Mouse (Mus musculus) embryonic facial prominence, embryonic 13.5 days (tissue): ENCODE results near the gene 4933424G06Rik. TPM values are rescaled to one million over a fixed set of nuclear protein-coding genes. Genes with fewer than 3 reads are reported as not detected.

ENCODE experiments used
- ATAC-seq: fragments of 200-750 bp; cut with Nextera tagmentation; 2 replicates; pipeline ENCODE4 v1.8.0; 2017; ENCODE audit warnings: low read depth; ENCODE audit not compliant: insufficient number of reproducible peaks, insufficient read depth, low FRiP score, low TSS enrichment
- H3K27ac ChIP-seq: fragments of 300-500 bp; sonication (generic); 2 replicates; pipeline ENCODE4 v1.5.1; 2015; ENCODE audit warnings: moderate library complexity, mild to moderate bottlenecking, inconsistent platforms
- H3K27me3 ChIP-seq: fragments of 300-500 bp; sonication (generic); 2 replicates; pipeline ENCODE4 v1.6.1; 2015; ENCODE audit warnings: mild to moderate bottlenecking, inconsistent platforms
- H3K36me3 ChIP-seq: fragments of 300-500 bp; sonication (generic); 2 replicates; pipeline ENCODE4 v1.6.1; 2015; ENCODE audit warnings: mild to moderate bottlenecking, inconsistent platforms
- H3K4me1 ChIP-seq: fragments of 300-500 bp; sonication (generic); 2 replicates; pipeline ENCODE4 v1.6.1; 2015; ENCODE audit warnings: inconsistent platforms
- H3K4me2 ChIP-seq: fragments of 300-500 bp; sonication (generic); 2 replicates; pipeline ENCODE4 v1.6.1; 2015; ENCODE audit warnings: moderate library complexity, mild to moderate bottlenecking, inconsistent platforms
- H3K4me3 ChIP-seq: fragments of 300-500 bp; sonication (generic); 2 replicates; pipeline ENCODE4 v1.5.1; 2015; ENCODE audit warnings: mild to moderate bottlenecking, inconsistent platforms
- H3K9ac ChIP-seq: fragments of 300-500 bp; sonication (generic); 2 replicates; pipeline ENCODE4 v1.6.1; 2015; ENCODE audit warnings: mild to moderate bottlenecking, inconsistent platforms
- H3K9me3 ChIP-seq: fragments of 300-500 bp; sonication (generic); 2 replicates; pipeline ENCODE4 v1.6.1; 2016; ENCODE audit warnings: inconsistent platforms
- WGBS: fragments of 180-500 bp; shearing (Covaris S2); methylation state at CpG from one replicate; pipeline ENCODE4 v1.1.7; 2015; ENCODE audit warnings: mixed read lengths; 5-methylcytosine and 5-hydroxymethylcytosine counted together
- polyA plus RNA-seq: library from polyadenylated mRNA; unstranded; fragments of >200 nt; fragmentation: Nextera tagmentation; extraction: Ambion mirVana; gene quantifications from 2 replicates; pipeline ENCODE4 v1.2.1, GENCODE M21; 2015

Gene 4933424G06Rik
- polyA plus RNA-seq, 1 experiment from 2014 or later = 0.21 TPM

DNA sequence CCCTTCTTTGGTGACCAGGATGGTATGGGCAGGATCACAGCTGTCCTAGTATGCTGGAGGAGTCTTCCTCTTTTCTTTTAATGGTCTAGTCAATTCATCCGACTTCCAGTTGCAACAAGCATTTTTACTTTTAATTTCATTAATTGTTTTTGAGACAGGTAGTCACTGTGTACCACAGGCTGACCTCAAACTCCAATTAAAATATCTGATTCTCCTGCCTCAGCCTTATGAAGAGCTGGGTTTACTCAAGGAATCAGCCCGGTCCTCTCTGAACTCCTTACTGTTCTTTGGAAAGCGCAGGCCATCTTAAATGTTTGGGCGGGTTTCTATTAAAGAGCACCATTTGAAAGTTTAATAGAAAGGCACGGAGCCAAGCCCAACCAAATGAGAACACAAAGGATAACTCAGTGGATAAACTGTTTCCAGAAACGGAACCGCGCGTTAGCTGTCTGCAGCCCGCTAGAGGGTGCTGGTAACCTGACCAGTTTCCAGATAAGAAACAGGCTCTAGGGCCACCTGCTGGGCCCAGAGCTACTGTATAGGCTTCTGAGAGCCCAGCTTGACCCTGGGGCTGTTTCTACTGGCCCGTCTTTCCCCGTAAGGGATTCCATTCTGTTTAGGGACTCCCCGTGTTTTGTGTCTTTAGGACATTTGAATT lies 26.0 kb upstream of the 4933424G06Rik start:
- ATAC-seq = no peak; the same call in 1 of the 2 replicates

DNA sequence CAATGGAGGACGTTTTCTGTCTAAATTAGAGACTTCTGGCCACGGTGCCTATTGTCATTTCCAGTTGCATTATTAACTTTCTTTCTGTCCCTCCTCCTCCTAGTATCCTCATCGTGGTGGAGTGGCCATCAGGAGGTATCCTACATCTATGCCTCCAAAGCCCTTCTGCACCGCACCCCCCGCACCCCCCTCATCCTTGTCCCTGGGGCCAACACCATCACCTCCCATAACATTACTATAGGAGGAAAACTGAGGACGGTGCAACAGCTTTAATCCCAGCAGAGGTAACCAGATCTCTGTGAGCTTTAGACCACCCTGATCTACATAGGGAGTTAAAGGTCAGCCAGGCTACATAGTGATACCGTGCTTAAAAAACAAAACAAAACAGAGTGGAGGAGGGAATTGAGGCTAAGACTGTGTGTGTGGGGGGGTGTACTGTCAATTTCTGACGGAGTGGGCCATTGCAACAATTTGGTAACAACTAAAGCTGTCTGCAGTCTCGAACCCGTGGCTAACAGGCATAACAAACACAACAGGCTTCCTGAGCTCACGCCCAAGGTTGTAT lies 19.2 kb upstream of the 4933424G06Rik start:
- peak overlapping the region; percentile 69 for H3K9ac ChIP-seq
- WGBS = 56% methylated on average over 11 of the region's 11 CpGs
- ATAC-seq = no peak
- H3K9me3 ChIP-seq = no peaks in the 10 kb centered on the region
- H3K36me3 ChIP-seq = peaks cover 23% of the 10 kb centered on the region
- H3K27ac ChIP-seq = no peak overlapping the region; the same call in 1 of the 2 replicates
- no peaks in the 10 kb centered on the region for H3K27me3 ChIP-seq
- H3K4me1 ChIP-seq = peaks cover 14% of the 10 kb centered on the region
- peak overlapping the region; percentile 80 for H3K4me3 ChIP-seq
- H3K4me2 ChIP-seq = peak overlapping the region; percentile 89

More for the DNA sequence above, 26.0 kb upstream of the 4933424G06Rik start:
- H3K4me3 ChIP-seq = no peak overlapping the region
- H3K27ac ChIP-seq = no peak overlapping the region; the same call in 1 of the 2 replicates
- 9% methylated on average over 13 of the region's 13 CpGs for WGBS
- H3K9me3 ChIP-seq = no peaks in the 10 kb centered on the region
- peaks cover 8% of the 10 kb centered on the region; the same call in 1 of the 2 replicates for H3K4me1 ChIP-seq
- no peaks in the 10 kb centered on the region for H3K36me3 ChIP-seq
- H3K9ac ChIP-seq = no peak overlapping the region
- 0 out of 2 replicates have a peak overlapping the region, but pooled peaks have one; percentile 7 for H3K4me2 ChIP-seq
- H3K27me3 ChIP-seq = no peaks in the 10 kb centered on the region

DNA sequence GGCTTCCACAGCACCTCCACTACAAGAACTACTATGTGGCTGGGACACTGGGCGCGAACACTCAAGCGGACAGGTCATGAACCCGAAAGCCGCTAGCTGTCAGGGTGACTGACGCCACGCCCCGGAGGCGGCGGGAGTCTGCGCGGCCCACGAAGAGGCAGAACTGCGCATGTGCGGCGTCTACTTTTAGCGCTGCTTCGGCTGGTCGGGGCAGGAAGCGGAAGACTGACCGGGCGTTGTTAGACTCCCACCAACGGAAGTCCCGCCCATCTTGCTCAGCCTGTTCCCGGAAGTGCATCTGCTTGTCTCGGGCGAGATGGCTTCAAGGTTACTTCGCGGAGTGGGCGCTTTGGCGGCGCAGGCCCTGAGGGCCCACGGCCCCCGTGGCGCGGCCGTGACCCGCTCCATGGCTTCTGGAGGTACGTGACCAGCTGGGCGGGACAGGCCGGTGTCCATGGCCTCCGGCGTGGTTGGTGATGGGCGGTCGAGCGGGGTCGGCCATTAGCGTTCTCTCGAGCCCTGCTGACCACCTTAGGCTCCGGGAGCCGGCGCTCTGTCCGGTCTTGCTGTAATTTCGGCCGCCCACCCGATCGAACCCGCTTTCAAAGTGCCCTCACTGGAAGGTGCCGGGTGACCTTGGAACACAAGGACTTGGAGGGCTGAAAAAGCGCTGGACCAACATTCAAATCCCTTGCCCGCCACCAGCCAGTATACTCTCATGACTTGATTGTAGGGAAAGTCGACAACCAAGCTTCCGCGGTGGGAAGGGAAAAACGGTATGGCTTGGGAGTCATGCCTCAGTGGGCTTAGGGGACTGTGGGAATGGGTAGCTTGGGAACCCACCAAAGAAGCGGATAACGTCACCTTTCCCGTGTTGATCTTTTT lies 18.4 kb upstream of the 4933424G06Rik start, which contains the start of gene Cox5b:
TSS of gene Cox5b (plus strand) at position 179 of the 885 bp plus-strand sequence.
- 1% methylated on average over 68 of the region's 68 CpGs for WGBS
- ATAC-seq = peak; percentile 93
- peaks cover 23% of the 10 kb centered on the region for H3K36me3 ChIP-seq

DNA sequence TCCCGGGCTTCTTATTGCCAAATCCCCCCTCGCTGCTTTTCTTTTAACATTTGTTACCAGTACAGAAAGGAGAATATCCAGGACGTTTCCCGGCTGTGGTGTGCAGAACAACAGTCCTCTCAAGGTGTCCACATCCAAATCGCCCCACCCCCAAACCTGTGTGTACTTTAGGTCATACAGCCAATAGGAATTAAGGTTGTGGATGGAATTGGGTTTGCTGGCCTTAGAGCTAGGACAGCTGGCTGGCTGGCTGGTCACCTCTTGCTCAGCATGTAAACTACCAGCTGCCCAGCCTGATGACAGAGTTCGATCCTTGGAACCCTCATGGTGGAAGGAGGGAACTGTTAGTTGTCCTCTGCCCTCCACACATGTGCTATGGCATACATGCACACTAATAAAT lies 15.1 kb upstream of the 4933424G06Rik start:
- H3K4me2 ChIP-seq = no peak overlapping the region
- ATAC-seq = no peak
- no peaks in the 10 kb centered on the region for H3K27me3 ChIP-seq
- H3K9ac ChIP-seq = no peak overlapping the region
- 88% methylated on average over 6 of the region's 6 CpGs for WGBS
- H3K9me3 ChIP-seq = no peaks in the 10 kb centered on the region
- H3K36me3 ChIP-seq = peaks cover 37% of the 10 kb centered on the region
- peaks cover 14% of the 10 kb centered on the region for H3K4me1 ChIP-seq
- no peak overlapping the region for H3K4me3 ChIP-seq
- no peak overlapping the region for H3K27ac ChIP-seq

More for the DNA sequence above, 18.4 kb upstream of the 4933424G06Rik start, which contains the start of gene Cox5b:
- Histone ChIP-seq H3K9me3 (no peaks in the 10 kb centered on the region), H3K9ac (peak within 1 kb of the TSS; percentile 90), H3K27me3 (no peaks in the 10 kb centered on the region), H3K27ac (no peak within 1 kb of the TSS; the same call in 1 of the 2 replicates), H3K4me3 (peak within 1 kb of the TSS; percentile 80), H3K4me1 (peaks cover 14% of the 10 kb centered on the region), H3K4me2 (peak within 1 kb of the TSS; percentile 89)

DNA sequence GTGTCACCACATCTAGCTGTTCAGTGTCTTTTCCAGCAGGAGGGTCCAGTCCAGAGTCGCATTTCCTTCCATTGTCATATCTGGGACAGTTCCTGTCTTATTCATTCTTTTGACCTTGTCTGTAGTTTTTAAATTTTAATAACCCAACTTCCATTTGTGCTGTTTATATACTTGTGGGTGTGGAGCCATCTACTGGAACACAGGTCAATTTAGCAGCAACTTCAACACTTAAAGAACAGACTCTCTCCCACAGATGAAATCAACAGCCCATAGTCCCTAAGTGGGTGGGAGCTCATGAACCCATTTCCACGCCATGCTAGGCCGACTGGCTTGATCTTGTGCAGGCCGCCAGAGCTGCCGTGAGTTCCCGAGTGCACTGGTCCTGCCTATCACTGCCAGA lies 13.5 kb upstream of the 4933424G06Rik start:
- Histone ChIP-seq H3K27ac (no peak overlapping the region), H3K27me3 (no peaks in the 10 kb centered on the region), H3K9ac (no peak overlapping the region), H3K4me1 (peaks cover 10% of the 10 kb centered on the region), H3K4me2 (no peak overlapping the region), H3K9me3 (no peaks in the 10 kb centered on the region), H3K36me3 (peaks cover 53% of the 10 kb centered on the region), H3K4me3 (no peak overlapping the region)
- WGBS = 66% methylated on average over 6 of the region's 6 CpGs
- no peak for ATAC-seq

DNA sequence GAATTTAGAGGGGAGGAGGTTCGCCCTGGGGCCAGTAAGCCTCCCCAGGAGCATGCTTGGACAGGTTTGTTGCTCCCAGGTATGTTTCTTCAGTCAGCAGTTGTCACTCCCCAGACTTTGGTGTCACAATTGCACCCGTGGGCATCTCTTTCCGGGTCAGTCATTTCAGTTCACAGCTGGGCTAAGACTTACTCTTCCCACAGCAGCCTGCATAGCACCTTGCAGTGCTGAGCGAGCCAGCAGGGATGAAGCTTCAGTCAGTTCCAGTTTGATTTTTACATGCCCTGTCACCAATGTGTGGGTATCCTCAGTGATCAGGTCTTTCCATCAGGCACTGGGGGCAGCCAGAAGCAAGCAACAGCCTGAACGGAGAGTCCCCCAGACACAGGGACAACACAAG lies 12.9 kb upstream of the 4933424G06Rik start:
- 54% methylated on average over 5 of the region's 5 CpGs for WGBS
- Histone ChIP-seq H3K4me1 (peaks cover 7% of the 10 kb centered on the region), H3K4me3 (no peak overlapping the region), H3K4me2 (no peak overlapping the region), H3K9me3 (no peaks in the 10 kb centered on the region), H3K36me3 (peaks cover 59% of the 10 kb centered on the region), H3K27me3 (no peaks in the 10 kb centered on the region), H3K27ac (no peak overlapping the region), H3K9ac (peak overlapping the region; percentile 23; the same call in 1 of the 2 replicates)
- ATAC-seq = no peak

DNA sequence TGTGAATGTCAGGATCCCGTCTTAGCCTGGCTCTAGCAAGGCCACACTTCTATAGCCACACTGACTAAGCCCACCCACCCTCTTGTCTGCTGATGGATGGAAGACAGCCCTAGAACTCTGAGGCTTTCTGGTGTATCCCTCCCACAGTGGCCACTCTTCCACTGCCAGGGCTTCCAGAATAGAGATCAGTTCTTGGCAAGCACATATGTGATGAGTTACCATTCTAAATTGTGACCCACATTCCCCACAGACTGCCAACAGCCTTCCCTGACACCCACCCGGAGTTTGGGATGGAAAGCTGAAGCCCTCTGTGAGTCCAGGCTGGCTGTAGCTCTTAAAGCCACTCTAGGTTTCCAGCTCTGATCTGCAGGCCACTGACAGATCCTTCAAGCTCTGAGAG lies 2.8 kb upstream of the 4933424G06Rik start:
- H3K4me1 ChIP-seq = peaks cover 19% of the 10 kb centered on the region
- 59% methylated on average over 2 of the region's 2 CpGs for WGBS
- H3K36me3 ChIP-seq = peaks cover 53% of the 10 kb centered on the region
- no peak for ATAC-seq
- H3K4me2 ChIP-seq = no peak overlapping the region
- H3K9ac ChIP-seq = 0 out of 2 replicates have a peak overlapping the region, but pooled peaks have one; percentile 44
- H3K9me3 ChIP-seq = no peaks in the 10 kb centered on the region
- no peak overlapping the region for H3K4me3 ChIP-seq
- no peak overlapping the region for H3K27ac ChIP-seq
- no peaks in the 10 kb centered on the region for H3K27me3 ChIP-seq

DNA sequence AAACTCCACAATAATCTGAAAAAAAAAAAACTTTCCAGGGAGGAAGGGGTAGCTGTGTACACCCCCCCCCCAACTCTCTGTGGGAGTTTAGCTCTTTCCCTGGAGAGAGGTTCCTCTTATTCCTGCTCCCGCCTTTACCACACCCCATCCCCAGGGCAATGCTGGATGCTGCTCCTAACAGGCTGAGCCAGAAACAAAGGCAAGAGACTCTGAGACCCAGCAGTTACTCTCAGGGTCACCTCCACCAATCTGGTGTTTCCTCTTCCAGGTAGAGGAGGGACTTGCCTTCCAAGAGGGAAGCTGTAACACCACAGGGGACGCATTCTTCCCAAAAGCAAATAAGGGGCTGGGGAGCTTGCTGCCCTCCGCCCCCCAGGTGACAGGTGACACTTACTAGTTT lies 2.2 kb upstream of the 4933424G06Rik start:
- Histone ChIP-seq H3K9me3 (no peaks in the 10 kb centered on the region), H3K4me3 (no peak overlapping the region), H3K27me3 (no peaks in the 10 kb centered on the region), H3K27ac (no peak overlapping the region), H3K4me1 (peaks cover 19% of the 10 kb centered on the region), H3K9ac (peak overlapping the region; percentile 93), H3K36me3 (peaks cover 47% of the 10 kb centered on the region), H3K4me2 (peak overlapping the region; percentile 86; the same call in 1 of the 2 replicates)
- no peak for ATAC-seq
- WGBS = 62% methylated on average over 3 of the region's 3 CpGs

DNA sequence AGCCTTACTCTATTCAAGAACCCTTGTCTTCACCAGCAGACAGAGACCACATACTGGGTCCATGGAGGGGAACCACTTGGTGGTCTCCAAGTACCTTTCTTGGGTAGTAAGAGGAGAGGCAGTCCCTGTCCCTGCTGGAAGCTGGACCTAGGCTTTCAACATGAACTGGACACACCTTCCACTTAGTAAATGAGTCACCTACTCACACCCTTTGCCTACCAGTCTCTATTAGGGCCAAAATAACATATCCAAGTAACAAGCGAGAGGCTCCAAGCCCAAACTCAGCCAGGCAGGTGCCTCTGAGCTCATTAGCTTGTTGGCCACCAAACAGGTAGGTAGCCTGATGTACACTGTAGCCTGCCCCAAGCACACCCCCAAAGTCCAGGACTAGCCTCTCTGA lies 1.3 kb upstream of the 4933424G06Rik start:
- H3K36me3 ChIP-seq = peaks cover 38% of the 10 kb centered on the region
- ATAC-seq = no peak
- H3K4me3 ChIP-seq = peak overlapping the region; percentile 97
- peak overlapping the region; percentile 93 for H3K9ac ChIP-seq
- H3K27me3 ChIP-seq = no peaks in the 10 kb centered on the region
- peak overlapping the region; percentile 86 for H3K4me2 ChIP-seq
- H3K27ac ChIP-seq = peak overlapping the region; percentile 85; the same call in 1 of the 2 replicates
- peaks cover 19% of the 10 kb centered on the region for H3K4me1 ChIP-seq
- H3K9me3 ChIP-seq = no peaks in the 10 kb centered on the region
- WGBS = 86% methylated on average over 1 of the region's 1 CpGs

DNA sequence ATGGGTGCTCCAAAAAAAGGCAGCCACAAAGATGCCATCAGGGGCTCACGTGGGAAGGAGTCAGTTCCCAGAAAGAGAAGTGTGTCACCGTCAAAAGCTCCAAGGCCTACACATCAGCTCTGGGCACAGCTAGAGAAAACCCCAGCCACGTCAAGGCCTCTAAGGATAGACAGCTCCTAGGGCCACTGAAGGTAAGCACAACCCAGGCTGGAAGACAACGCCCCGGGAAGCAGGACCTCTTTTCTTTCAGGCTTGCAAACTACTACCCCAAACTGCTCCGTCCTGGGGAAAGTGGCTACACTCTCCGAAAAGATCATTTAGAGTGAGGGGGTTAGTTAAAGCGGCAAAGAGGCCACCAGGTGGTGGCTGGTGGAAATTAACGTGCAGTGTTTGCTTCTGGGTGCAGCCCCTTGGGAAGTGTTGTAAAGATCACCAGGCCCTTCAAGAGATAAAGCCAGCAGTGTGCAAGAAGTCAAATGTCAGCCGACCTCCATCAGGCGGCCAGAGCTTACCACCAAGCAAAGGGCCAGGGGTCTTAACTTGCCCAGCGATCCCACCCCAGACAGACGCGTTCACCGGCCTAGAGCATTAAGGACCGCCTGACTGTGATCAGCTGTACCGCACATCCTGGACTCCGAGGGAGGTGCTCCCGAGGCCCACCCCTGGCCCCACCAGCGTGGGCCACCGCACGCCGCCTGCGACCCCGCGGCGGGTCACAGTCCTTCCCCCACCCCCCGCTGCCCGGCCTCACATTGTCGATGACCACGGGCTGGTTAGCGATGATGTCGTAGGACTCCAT lies 695 bp upstream of the 4933424G06Rik start:
- H3K9ac ChIP-seq = peak overlapping the region; percentile 93
- no peaks in the 10 kb centered on the region for H3K9me3 ChIP-seq
- peak overlapping the region; percentile 85 for H3K27ac ChIP-seq
- peak overlapping the region; percentile 97 for H3K4me3 ChIP-seq
- H3K36me3 ChIP-seq = peaks cover 32% of the 10 kb centered on the region
- peak; percentile 46; the same call in 1 of the 2 replicates for ATAC-seq
- no peaks in the 10 kb centered on the region for H3K27me3 ChIP-seq
- peak overlapping the region; percentile 86 for H3K4me2 ChIP-seq
- WGBS = 1% methylated on average over 33 of the region's 33 CpGs
- peaks cover 19% of the 10 kb centered on the region for H3K4me1 ChIP-seq
